Mouse (Mus musculus) liver, postnatal 0 days (tissue): ENCODE results near the gene Capg.

Source experiments
- CTCF ChIP-seq: sonication (generic); IDR thresholded peaks from 2 replicates; pipeline ENCODE4 v1.5.1; 2016; ENCODE audit warnings: antibody characterized with exemption, low read depth
- EP300 ChIP-seq: IDR thresholded peaks from 2 replicates; pipeline ENCODE4 v1.6.1; 2016; ENCODE audit warnings: antibody characterized with exemption, low read depth, mild to moderate bottlenecking

- peak; percentile 93 for TF ChIP-seq CTCF
- no peak for TF ChIP-seq EP300
These were observed 57.5 kb downstream of the Capg start for GRCm38 (mm10) chr6:72601732-72602131.
